Mouse (Mus musculus) neutrophil, adult 83 days (primary cell): ENCODE data around the gene Gpkow. TPM values are rescaled to one million over a fixed set of nuclear protein-coding genes. Genes with fewer than 3 reads are reported as not detected.

Experiments used
- total RNA-seq, 2 experiments: library from RNA; stranded (reverse); gene quantifications; one replicate each; pipeline ENCODE4 v1.2.4; 2023

Gpkow gene
- total RNA-seq: 10 to 100 TPM; 28.3 to 29.5 TPM

DNA sequence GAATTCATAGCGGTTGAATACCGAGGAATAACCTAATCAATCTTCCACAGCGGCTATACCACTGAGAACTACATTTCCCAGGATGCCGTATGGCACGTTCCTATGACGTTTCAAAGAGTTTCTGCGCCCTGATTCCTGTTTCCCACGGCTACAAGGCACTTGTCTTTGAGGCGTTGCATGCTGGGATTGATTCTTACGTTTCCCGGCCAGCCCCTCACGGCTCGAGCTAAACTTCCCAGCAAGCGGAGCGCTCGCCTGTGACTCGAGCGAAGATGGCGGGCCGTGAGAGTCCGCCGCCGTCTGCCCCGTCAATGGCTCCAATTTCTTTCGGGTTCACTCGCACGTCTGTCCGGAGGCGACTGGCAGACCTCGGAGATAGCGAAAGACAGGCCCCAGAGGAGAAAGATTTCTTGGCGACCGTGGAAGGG is at the start of gene Gpkow:
TSS of gene Gpkow (plus strand) at position 178 of the 428 bp plus-strand sequence.

DNA sequence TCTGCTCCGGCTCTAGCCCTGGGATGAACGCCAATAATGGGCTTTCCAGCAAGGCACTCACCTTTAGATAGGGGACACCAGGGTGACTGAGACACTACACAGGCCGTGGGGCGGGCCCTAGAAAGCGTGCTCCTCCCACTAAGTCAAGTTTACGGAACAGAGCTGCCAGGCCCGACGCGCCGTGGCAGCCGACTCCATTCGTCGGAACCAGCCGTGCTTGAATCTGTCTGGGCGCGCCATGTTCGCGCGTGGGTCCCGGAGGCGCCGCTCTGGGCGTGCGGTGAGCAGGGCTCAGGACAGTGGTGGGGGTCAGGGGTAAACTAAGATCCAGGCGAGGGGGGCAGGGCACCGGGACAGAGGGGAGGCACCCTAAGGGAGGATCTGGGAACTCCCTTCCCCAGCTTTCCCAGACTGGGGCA is 39.7 kb upstream of the Gpkow start, which contains the start of gene Prickle3:
TSS of gene Prickle3 (plus strand) at position 40 of the 419 bp plus-strand sequence.

DNA sequence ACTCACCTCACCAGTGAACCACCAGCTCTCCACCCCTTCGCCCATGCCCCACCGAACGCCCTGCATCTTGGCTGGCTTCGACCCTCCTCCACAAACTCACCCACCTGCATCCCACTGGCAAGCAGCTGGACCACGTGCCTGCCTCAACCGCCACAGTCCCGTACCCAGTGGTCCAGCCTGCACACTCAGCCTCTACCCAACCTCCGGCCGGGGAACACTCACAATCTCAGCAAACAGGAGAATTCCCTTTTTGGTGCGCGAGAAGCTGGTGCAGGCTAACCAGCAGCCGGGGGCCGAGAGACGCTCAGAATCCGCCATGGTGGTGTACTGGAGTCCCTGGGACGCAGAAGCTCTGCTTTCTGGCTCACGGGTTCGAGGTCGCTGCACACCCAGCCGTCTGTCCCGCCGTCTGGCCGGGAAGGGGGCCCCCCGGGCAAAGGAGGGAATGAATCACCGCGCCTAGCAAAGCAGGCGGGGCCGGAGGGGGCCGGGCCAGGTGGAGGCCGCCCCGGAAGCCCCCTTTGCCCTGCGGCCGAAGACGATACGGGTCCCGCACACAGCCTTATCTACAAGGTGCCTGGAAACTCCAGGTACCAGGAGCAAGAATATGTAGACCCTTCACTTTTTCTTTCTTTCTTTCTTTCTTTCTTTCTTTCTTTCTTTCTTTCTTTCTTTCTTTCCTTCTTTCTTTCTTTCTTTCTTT is 25.9 kb upstream of the Gpkow start, which contains the start of gene Plp2:
TSS of gene Plp2 (minus strand) at position 470 of the 703 bp plus-strand sequence.

DNA sequence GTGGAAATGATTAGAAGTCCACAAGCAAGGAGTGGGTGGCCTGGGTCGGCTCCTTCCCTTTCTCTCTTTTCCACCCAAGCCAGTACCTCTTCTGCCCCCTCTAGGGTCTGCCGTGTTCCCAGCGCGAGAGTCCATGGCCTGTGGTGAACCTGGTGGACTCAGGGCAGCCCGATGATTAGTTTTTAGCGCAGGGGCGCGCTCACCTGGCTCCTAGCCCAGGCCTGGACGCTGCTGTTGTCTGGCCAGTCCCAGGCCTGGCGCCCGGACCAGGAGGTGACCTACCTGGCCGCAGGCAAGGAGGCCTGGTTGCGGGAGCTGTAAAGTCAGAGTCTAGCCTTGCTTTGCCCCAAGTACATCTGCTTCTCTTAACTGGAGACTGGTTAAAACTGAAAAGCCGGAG is 16.1 kb upstream of the Gpkow start, which contains the start of gene Magix:
TSS of gene Magix (minus strand) at position 388 of the 400 bp plus-strand sequence.

DNA sequence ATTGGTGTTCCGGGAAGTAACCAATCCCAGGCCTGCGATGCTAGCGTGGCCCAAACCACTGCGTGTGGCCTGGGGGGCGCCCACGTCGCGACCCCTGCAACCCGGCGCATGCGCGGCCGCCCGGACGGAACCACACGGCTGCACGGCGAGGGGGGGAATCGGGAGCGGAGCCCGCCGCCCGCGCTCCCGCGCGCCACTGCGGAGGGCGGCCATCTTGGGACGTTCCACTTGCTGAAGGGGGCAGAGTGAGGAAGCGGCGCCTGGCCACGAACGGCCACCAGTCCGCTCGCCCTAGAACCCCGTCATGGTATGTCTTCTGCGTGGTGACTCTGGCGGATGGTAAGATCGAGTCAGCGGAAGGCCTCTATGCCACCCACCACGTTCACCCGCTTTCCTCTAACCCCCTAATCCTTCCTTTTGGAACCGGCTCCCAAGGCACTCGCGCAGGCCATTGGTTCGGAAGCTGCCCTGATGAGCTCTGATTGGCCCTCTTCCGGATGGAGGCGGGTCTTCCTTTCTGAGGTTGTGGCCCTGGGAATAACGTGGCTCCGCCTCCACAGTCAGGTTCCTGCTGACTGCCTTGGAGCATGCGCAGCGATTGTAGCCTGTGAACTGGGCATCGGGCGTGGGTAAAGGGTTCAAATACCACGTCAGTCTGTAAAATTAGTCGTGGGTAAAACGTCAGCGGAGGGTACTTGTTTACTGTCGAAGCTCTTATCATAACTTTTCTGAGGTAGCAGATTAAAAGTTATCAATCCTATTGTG is 17.4 kb downstream of the Gpkow start, which contains the start of gene Wdr45:
TSS of gene Wdr45 (plus strand) at position 199 of the 765 bp plus-strand sequence.

DNA sequence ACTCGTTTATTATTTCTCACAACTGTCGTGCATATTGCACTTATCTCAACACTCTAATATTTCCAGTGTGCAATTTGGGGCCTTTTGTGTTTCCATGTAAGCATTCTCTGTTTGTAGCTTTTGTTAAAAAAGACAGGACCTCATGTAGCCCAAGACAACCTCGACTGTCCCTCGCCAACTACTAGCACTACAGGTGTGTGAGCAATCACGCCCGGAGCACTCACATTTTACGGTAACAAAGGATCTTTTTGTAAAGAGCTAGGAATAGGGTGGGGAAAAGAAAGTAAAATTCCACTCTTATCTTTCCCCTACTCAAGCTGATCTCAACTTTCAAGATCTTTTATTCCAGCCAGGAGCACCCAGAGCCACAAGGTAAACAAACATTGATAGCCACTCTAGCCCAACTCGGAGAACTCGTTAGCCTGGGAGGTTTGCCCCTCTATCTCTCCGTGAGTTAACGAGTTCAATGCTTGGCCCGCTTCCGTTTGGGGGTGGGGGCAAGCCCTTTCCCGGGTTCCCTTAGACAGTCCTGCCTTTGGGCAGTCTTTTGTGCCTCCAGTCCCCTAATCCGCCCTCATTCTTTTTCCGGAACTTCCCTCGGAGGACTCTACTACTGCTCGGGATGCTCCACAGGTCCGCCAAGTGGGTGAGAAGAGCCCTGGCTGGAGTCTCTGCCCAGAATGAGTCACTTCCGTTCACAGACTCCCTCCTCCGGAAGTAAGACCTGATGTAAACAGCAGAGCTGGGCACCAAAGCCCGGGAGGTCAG is 24.8 kb downstream of the Gpkow start, which contains the start of gene Gm45208:
TSS of gene Gm45208 (plus strand) at position 732 of the 768 bp plus-strand sequence.

DNA sequence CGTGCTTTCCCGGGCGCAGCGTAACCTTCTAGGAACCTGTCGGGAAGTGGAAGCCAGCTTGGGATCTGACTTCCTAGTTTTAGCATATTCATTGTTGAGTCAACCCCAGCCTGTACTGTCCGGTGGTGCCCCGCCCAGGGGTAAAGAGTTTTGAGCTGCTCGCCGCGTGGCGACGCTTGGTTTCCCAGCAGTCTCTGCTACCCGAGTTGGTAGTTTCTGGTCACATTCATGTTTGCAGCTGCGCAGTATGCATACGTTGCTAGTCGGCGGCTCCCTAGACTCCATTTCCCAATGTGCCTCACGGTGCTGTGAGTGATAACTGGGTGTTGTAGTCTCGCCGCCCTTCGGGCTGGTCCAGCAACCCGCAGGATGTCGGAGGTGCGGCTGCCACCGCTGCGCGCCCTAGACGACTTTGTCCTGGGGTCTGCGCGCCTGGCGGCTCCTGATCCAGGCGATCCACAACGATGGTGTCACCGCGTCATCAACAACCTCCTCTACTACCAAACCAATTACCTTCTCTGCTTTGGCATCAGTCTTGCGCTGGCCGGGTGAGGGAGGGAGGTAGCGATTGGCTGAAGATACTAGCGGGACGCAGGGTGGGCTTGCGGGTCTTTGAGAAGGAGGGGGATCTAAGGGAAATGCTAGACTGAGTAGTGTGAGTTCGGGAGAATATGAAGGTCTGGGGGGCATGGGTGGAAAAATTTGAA is 31.4 kb downstream of the Gpkow start, which contains the start of gene Praf2:
TSS of gene Praf2 (plus strand) at position 225 of the 707 bp plus-strand sequence.

DNA sequence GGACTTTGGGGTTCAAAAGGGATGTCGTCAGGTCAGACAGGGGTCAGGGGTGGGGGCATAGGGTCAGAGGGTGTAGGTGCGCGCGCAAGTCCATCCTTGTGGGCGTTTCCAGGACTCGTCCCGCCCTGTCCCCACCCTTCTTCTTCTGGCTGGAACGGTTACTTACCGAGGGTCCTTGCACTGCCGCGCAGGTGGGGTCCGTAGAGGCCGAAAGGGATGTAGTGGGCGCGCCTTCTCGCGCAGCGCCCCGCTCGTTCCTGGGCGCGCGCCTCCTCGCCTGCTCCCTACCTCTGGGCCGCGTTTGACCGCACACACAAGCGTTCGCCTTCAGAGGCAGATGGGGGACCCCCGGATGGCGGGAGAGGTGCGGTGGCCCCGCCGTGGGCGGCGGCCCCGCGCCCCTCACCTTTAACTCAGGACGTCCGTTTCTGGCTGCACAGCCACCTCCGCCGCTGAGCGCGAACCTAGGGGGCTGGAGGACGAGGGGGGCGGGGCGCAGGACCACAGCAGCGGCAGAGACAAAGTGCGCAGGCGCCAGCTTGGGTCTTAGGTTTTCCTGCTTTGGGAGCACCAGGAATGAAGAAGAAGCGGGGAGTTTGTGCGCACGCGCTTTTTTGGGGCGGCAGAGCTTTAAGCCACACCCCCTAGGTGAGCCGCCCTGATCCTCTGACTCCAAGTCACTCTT is 53.6 kb downstream of the Gpkow start, which contains the start of gene Ccdc120:
TSS of gene Ccdc120 (minus strand) at position 474 of the 685 bp plus-strand sequence.

Other genes starting within 250 kb of the Gpkow start
- not detected for gene Foxp3, start 123.5 kb upstream of the Gpkow start, total RNA-seq
- gene Ppp1r3f, start 122.8 kb upstream of the Gpkow start, total RNA-seq: 1 to 10 TPM in 1 of 2 experiments, under 1 TPM in 1; 0.33 to 2.0 TPM
- 10 to 100 TPM; 19.7 to 20.2 TPM for gene Ccdc22, start 91.6 kb upstream of the Gpkow start, total RNA-seq
- under 1 TPM; 0.11 to 0.15 TPM for gene Cacna1f, start 90.0 kb upstream of the Gpkow start, total RNA-seq
- 1 to 10 TPM; 1.3 to 3.3 TPM for gene Syp, start 58.7 kb upstream of the Gpkow start, total RNA-seq
- 10 to 100 TPM; 39.9 to 49.9 TPM for gene Prickle3, start 39.9 kb upstream of the Gpkow start, total RNA-seq
- gene Plp2, start 25.7 kb upstream of the Gpkow start, total RNA-seq: 100 to 1,000 TPM; 423 to 453 TPM
- gene Magix, start 15.9 kb upstream of the Gpkow start, total RNA-seq: under 1 TPM in 1 of 2 experiments, not detected in 1; 0.20 TPM
- 10 to 100 TPM; 38.2 to 41.9 TPM for gene Wdr45, start 17.2 kb downstream of the Gpkow start, total RNA-seq
- not detected for gene Gm45208, start 25.1 kb downstream of the Gpkow start, total RNA-seq
- 1 to 10 TPM; 5.0 to 5.5 TPM for gene Praf2, start 31.3 kb downstream of the Gpkow start, total RNA-seq
- under 1 TPM; 0.57 to 0.90 TPM for gene Ccdc120, start 53.8 kb downstream of the Gpkow start, total RNA-seq
- gene Tfe3, start 65.4 kb downstream of the Gpkow start, total RNA-seq: 10 to 100 TPM; 68.1 to 79.5 TPM
- 100 to 1,000 TPM; 123 to 144 TPM for gene Gripap1, start 92.6 kb downstream of the Gpkow start, total RNA-seq
- gene Kcnd1, start 125.2 kb downstream of the Gpkow start, total RNA-seq: 1 to 10 TPM; 1.2 to 7.5 TPM
- gene Otud5, start 144.2 kb downstream of the Gpkow start, total RNA-seq: 100 to 1,000 TPM; 119 to 128 TPM
- gene Pim2, start 181.1 kb downstream of the Gpkow start, total RNA-seq: 1 to 10 TPM; 2.6 to 4.0 TPM
- gene Slc35a2, start 186.9 kb downstream of the Gpkow start, total RNA-seq: 10 to 100 TPM; 22.8 to 23.3 TPM
- 10 to 100 TPM; 35.3 to 39.9 TPM for gene Pqbp1, start 202.1 kb downstream of the Gpkow start, total RNA-seq
- gene Timm17b, start 202.2 kb downstream of the Gpkow start, total RNA-seq: 10 to 100 TPM; 43.0 to 48.2 TPM
- not detected for gene Gm10491, start 210.7 kb downstream of the Gpkow start, total RNA-seq
- not detected for gene Gm10490, start 212.4 kb downstream of the Gpkow start, total RNA-seq
- gene Pcsk1n, start 222.7 kb downstream of the Gpkow start, total RNA-seq: not detected
- gene Eras, start 231.5 kb downstream of the Gpkow start, total RNA-seq: not detected